Mouse (Mus musculus) bone marrow, adult 2 months (tissue): ENCODE measurements at regions not wholly inside any gene's neighbourhood (a gene's known extent, or its start where the extent isn't known, plus 50 kb on each side); places are given as distances from the start of the nearest gene placed in this dataset.

Source experiments
- CTCF ChIP-seq: fragments of 200-500 bp; IDR thresholded peaks from 2 replicates; pipeline ENCODE4 v1.5.1; 2011; ENCODE audit warnings: low read length, control low read depth; ENCODE audit not compliant: control insufficient read depth, insufficient read depth
- POLR2A ChIP-seq: fragments of 200-500 bp; IDR thresholded peaks from 2 replicates; pipeline ENCODE4 v1.6.1; 2011; ENCODE audit warnings: low read depth, mild to moderate bottlenecking, control low read depth, low read length, borderline replicate concordance; ENCODE audit not compliant: control insufficient read depth

GRCm38 (mm10) chr15:52406156-52406885 is 1478.4 kb upstream of the Gm7489 start:
- TF ChIP-seq CTCF: no peak
- no peak for TF ChIP-seq POLR2A
